Mouse (Mus musculus) lung, postnatal 0 days (tissue): Measurements from ENCODE around the gene Elob.
A peak's percentile ranks its signal among the peaks of the same experiment; 100 is the strongest.

Experiments used
- CTCF ChIP-seq: IDR thresholded peaks from 2 replicates; pipeline ENCODE4 v1.5.1; 2016; ENCODE audit warnings: antibody characterized with exemption, mild to moderate bottlenecking
- EP300 ChIP-seq: IDR thresholded peaks from 2 replicates; pipeline ENCODE4 v1.6.1; 2016; ENCODE audit warnings: antibody characterized with exemption, mild to moderate bottlenecking, control low read depth

DNA sequence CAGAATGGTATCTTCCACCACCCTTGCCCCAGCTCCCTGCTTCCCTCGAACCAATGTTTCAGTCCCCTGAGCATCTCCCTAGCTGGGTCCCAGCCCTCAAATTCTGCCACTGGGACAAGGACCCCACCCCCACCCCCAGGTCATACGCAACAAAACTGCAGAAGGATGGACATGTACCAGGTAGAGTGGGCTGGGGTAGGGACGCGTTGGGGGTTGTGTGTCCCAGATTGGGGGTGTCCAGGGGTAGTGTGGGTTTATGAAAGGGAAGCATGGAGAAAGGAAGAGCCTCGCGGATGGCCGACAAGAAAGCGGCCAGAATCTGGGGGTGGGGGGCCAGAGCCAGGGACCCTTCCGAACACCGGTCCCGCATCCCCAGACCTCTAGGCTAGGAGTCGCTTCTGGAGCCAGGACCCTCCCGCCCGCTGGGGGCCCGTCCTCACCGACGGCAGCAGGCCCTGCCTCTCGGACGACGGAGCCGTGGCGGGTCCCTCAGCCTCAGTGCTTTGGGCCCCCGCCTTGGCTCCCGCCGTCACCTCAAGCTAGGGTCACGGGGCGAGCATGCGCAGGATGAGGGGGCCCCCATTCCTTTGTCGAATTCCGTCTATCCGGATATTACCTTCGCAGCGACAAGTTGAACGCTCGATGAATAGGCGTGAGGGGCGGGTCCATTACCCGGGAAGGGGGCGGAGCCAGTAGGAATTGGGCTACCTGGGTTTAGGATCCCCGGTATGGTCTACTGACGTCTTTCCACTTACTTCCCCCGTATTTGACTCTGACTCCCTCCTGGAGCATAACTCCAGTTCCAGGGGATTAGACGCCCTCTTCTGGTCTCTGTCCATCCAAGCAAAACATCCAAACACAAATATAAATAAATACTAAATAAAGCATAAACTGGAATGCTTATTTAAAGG lies 43.1 kb downstream of the Elob start, which contains the start of gene Flywch2:
- TF ChIP-seq CTCF (peak; percentile 37), EP300 (no peak)
